Mouse (Mus musculus) heart, postnatal 14 days (tissue): ENCODE results near the gene Nlrc5. TPM values are rescaled to one million over a fixed set of nuclear protein-coding genes. Genes with fewer than 3 reads are reported as not detected.
A peak's percentile ranks its signal among the peaks of the same experiment; 100 is the strongest.

Experiments used
- DNase-seq, 2 experiments: peaks; one replicate each; pipeline ENCODE4 v3.0.0; 2021 to 2022
- intact Hi-C: fragments of 180-260 bp; cut with DNase I; formaldehyde crosslinking; loops from one replicate; pipeline ENCODE4 v1.15.1; 2025
- microRNA-seq, 2 experiments: library from miRNA; unstranded; fragments of <30 nt; microRNA quantifications; one replicate each; pipeline ENCODE4 v1.2.0; 2021 to 2022
- total RNA-seq, 2 experiments: library from RNA; stranded (reverse); gene quantifications; 2 replicates each; pipeline ENCODE4 v1.2.3; 2021

The Nlrc5 gene
- total RNA-seq, 2 experiments from 2014 or later: 0.22 to 1.4 TPM

DNA sequence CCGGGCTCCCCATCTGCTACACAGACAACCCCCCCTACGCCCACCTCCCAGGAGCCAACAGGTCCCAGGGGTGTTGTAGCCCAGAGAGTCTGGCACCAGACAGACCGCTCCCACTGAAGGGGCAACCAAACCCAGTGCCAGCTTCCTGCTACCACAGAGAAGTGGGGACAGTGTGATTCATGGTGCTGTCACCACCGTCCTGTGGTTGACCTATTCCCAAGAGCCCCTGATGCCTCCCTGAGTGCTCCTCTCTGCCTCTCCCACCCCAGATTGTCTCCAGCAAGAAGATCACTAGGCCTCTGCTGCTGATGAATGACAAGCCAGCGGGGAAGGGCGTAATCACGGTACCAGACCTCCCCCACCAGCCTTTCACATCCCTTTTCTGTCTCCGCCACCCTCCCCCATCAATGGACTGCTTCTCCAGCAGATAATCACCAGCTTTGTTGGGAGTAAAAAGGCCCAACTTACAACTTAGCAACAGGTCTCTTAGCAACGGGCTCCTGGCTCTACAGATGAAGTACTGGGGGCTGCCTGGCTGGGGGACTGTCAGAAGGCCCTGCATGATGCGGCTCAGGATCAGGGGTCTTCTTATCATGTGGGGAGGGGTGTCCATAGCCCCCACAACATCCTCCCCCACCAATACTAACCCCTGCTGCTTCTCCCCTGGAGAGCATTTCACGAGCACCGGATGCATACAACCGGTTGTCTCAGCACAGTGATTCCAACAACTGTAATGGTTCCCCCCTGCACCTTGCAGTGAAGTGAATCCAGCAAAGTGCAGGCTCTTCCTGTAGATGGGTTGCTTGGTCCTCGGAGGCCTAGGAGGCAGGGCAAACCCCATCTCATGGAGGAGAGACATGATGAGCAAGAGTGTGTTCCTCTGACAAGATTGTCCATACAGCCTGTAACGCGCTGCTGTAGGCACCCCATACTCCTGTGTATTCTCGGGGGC lies 117.6 kb downstream of the Nlrc5 start:
- intact Hi-C loops: no loop called here
- DNase-seq: peak in 1 of 2 experiments; percentile 7

GRCm38 (mm10) chr8:94552696-94553095 lies 118.5 kb downstream of the Nlrc5 start:
- no peak for DNase-seq
- intact Hi-C loops: no loop called here

GRCm38 (mm10) chr8:94557281-94557680 lies 123.1 kb downstream of the Nlrc5 start:
- no peak for DNase-seq
- intact Hi-C loops: no loop called here

DNA sequence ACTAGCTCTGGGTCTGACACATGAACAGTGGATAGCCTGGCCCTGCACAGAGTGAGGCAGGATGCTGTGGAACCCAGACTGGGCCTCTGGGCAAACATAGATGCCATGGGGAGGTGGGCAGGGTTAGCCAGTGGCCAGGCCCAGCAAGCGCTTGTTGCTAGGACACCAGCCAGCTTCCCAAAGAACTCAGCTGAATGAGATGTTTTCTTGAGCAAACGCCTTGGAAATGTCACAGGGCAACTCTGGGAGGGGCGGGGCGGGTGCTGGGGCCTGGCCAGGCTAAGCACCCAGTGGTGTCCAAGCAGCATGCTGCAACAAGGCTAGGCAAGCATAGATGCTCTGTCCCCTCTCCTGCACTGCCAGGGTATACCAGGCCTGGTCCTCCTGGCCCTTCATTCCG lies 127.1 kb downstream of the Nlrc5 start:
- no peak for DNase-seq
- intact Hi-C loops: no loop called here

GRCm38 (mm10) chr8:94564421-94564820 lies 130.3 kb downstream of the Nlrc5 start:
- DNase-seq: no peak
- intact Hi-C loops: no loop called here

DNA sequence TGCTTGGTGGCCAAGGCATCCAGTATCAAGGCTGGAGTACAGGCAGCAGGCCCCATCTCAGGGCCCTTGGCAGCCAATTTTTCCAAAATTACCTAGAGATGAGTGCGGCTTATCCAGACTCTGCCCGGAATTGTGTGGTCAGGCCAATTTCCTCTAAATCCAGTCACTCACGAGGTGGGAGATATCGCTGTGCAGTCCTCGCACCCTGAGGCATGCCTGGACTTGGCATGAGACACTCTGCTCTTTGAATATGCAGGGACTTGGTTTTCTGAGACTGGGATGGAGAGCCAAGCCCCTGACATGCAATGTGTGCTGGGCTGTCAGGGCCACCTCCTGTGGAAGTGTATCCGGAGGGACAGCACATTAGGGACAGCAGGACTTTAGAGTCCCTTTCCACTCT lies 131.9 kb downstream of the Nlrc5 start:
- DNase-seq: no peak
- intact Hi-C loops: no loop called here

DNA sequence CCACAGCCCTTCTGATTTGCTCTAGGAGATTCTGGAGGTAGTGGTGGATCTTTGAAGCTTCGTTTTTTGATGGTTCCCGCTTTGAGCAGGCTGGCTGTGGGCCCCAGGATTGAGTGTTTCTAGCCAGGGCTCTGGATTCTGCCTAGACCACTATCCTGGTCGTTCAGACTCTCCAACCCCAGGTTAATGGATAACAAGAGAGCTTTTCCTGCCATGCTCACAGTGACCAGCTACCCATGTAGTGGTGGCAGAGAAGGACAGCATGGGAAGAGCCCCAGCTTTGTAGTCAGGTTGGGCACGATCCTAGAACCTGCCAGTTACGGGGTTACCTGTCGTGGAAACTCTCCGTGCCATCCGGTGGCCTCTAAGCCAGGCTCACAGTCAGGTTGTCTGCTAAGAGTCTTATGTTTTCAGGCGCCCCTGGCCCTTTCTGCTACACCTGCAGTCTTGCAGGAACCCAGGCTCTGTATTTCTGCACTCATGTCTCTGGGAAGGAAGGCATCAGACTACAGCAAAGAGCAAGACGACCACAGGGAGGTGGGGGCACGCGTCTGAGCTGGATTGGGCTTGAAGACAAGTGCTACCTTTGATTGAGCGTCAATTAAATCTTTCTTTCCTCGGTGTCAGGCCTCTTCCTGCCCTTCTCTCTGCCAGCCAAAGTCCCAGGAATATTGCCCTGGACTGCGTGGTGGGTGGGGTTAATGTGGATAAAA lies 132.4 kb downstream of the Nlrc5 start:
- no peak for DNase-seq
- intact Hi-C loops: no loop called here

DNA sequence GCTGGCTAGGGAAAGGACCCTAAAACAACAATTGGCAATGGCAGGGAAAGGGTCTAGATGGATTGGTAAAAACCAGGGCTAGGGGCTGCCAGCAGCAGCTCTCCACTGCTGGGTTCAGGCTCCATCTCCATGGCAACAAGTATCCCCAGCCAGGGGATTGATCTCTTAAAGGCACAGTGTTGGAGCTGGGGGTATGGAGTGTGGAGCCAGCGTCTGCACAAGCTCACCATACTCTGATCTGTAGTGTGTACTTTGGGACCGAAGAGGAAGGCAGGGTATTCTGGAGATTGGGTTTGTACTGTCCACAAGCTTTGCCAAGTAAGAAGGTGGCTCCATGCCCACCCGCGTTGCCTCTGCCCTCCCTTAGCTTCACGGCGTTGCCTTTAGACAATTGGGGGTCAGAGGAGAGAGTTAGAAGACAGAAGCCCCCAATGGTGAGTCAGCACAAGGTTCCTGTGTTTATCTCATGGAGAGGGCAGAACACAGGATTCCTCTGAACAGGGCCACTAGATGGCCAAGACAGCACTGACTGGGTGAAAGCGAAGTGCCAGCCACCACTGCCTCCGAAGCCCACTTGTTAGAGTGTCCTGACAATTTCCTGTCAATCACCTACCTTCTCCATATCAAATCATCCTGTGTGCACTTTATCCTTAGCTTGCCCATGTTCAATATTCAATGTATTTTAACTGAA lies 133.1 kb downstream of the Nlrc5 start:
- DNase-seq: no peak
- intact Hi-C loops: no loop called here

- intact Hi-C loops: no loop called here
- no peak for DNase-seq
These were observed 133.9 kb downstream of the Nlrc5 start for GRCm38 (mm10) chr8:94568098-94568497.

DNA sequence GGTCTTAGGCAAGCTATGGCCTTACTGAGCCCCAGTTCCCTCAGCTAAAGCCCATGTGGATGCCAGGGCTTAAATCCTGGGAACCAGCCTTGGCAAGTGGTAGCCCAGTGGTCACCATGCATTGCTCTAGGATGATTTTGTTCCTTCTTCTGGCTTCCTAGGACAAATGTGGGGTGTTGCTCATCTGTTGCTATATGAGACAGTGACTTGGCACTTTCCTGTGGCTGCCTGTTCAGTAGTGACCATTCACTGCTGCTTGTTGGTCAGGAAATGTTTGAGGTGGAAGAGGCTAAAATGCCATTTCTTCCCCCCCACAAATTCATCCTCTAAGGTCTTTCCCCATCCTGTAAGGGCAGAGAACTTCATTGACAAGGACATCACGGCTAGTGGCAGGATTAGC lies 135.3 kb downstream of the Nlrc5 start:
- no peak for DNase-seq
- intact Hi-C loops: no loop called here

DNA sequence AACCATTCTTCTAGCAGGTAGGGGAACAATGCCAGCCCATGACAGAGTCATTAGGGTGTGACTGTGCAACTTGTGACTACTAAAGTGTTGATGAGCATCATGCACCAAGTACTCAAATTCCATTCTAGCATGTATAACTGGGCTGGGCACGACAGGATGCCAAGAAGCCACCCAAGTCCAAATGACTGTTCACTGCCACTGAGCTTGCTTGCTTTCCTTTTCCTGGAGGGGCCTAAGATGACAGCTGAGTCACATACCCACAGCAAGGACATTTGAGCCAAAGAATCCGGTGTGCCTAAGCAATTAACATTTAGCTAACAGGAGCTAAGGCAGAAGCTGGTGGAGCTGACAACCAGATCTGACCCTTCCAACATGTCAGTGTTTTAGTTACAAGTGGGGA lies 137.7 kb downstream of the Nlrc5 start:
- DNase-seq: no peak
- intact Hi-C loops: no loop called here

GRCm38 (mm10) chr8:94574159-94574907 lies 140.2 kb downstream of the Nlrc5 start:
- intact Hi-C loops: no loop called here

DNA sequence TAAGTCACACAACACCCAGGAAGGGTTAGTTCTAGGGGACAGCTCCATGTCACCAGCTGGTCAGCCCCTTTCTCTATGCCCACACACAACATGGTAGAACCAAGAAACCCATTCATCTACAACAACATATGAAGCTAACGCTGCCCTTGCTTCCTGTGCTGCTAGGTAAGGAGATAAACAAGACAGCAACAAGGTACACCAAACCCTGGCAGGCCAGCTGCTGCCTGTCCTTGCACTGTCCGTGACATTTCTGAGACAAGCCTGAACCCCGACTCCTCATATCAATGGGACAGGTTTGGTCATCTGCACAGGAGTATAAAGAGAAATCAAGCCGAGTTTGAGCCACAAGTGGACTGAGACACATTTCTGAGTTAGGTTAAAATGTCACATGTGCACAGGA lies 141.0 kb downstream of the Nlrc5 start:
- no peak for DNase-seq
- intact Hi-C loops: no loop called here

More at GRCm38 (mm10) chr8:94574159-94574907, 140.2 kb downstream of the Nlrc5 start:
- no peak for DNase-seq

Small RNAs within 50 kb of the gene (microRNA-seq; reads per million reads assigned to microRNA genes)
- 0 reads per million in 2 experiments for gene Mir7072

Other genes starting within 250 kb of the Nlrc5 start
- gene Nup93, start 219.8 kb upstream of the Nlrc5 start, total RNA-seq: 10 to 100 TPM; 17.3 to 20.2 TPM
- under 1 TPM; 0.22 to 0.88 TPM for gene Slc12a3, start 105.2 kb upstream of the Nlrc5 start, total RNA-seq
- gene Herpud1, start 47.9 kb upstream of the Nlrc5 start, total RNA-seq: 100 to 1,000 TPM; 168 to 178 TPM
- 1 to 10 TPM; 5.3 to 5.8 TPM for gene Cpne2, start 98.6 kb downstream of the Nlrc5 start, total RNA-seq
- gene Rspry1, start 167.6 kb downstream of the Nlrc5 start, total RNA-seq: 10 to 100 TPM; 12.9 to 14.9 TPM
- 10 to 100 TPM; 18.7 to 20.4 TPM for gene Fam192a, start 167.6 kb downstream of the Nlrc5 start, total RNA-seq
- gene Arl2bp, start 232.2 kb downstream of the Nlrc5 start, total RNA-seq: 10 to 100 TPM; 90.8 to 90.9 TPM